Mouse (Mus musculus): ENCODE results near the gene Fam222b.

- no peak for TF ChIP-seq CTCF (IDR thresholded peaks at IDR 0.05; ENCODE audit: extremely low read depth, insufficient read depth, insufficient read length, insufficient replicate concordance)
- no peak for TF ChIP-seq POLR2A (IDR thresholded peaks at IDR 0.05; ENCODE audit: low read depth, low read length)
These were observed 10.0 kb downstream of the Fam222b start for GRCm38 (mm10) chr11:78104501-78104900.

All from spleen, adult 2 months (tissue).